Mouse (Mus musculus): ENCODE measurements around the gene Scd2. TPM values are rescaled to one million over a fixed set of nuclear protein-coding genes. Genes with fewer than 3 reads are reported as not detected.

Gene Scd2
- polyA plus RNA-seq, 1 experiment from 2014 or later: 51.1 TPM

GRCm38 (mm10) chr19:44283157-44284024 lies 10.1 kb upstream of the Scd2 start:
- no peaks in the 10 kb centered on the region for H3K36me3 ChIP-seq (ENCODE audit: inconsistent target)
- H3K27ac ChIP-seq: peak overlapping the region; percentile 88
- H3K4me3 ChIP-seq (ENCODE audit: inconsistent target): no peak overlapping the region; the same call in 1 of the 2 replicates
- WGBS (ENCODE audit: missing documents): 66% methylated on average over 15 of the region's 15 CpGs
- no peaks in the 10 kb centered on the region for H3K79me2 ChIP-seq (ENCODE audit: inconsistent target)

- no peaks in the 10 kb centered on the region for H3K36me3 ChIP-seq (ENCODE audit: inconsistent target)
- peak overlapping the region; percentile 28 for H3K4me3 ChIP-seq (ENCODE audit: inconsistent target)
- H3K79me2 ChIP-seq (ENCODE audit: inconsistent target): no peaks in the 10 kb centered on the region
- 2% methylated on average over 38 of the region's 38 CpGs for WGBS (ENCODE audit: missing documents)
- H3K27ac ChIP-seq: peak overlapping the region; percentile 94
These were observed 9.3 kb upstream of the Scd2 start for GRCm38 (mm10) chr19:44284025-44284695.

GRCm38 (mm10) chr19:44284723-44285122 lies 8.8 kb upstream of the Scd2 start:
- WGBS (ENCODE audit: missing documents): 12% methylated on average over 11 of the region's 11 CpGs
- H3K27ac ChIP-seq: peak overlapping the region; percentile 94
- peak overlapping the region; percentile 28 for H3K4me3 ChIP-seq (ENCODE audit: inconsistent target)
- H3K79me2 ChIP-seq (ENCODE audit: inconsistent target): no peaks in the 10 kb centered on the region
- no peaks in the 10 kb centered on the region for H3K36me3 ChIP-seq (ENCODE audit: inconsistent target)

- no peak overlapping the region for H3K27ac ChIP-seq
- H3K4me3 ChIP-seq (ENCODE audit: inconsistent target): no peak overlapping the region
- no peaks in the 10 kb centered on the region for H3K36me3 ChIP-seq (ENCODE audit: inconsistent target)
- 93% methylated on average over 8 of the region's 8 CpGs for WGBS (ENCODE audit: missing documents)
- no peaks in the 10 kb centered on the region for H3K79me2 ChIP-seq (ENCODE audit: inconsistent target)
These were observed 7.9 kb upstream of the Scd2 start for GRCm38 (mm10) chr19:44285554-44285953.

- no peak overlapping the region for H3K4me3 ChIP-seq (ENCODE audit: inconsistent target)
- no peak overlapping the region for H3K27ac ChIP-seq
- H3K79me2 ChIP-seq (ENCODE audit: inconsistent target): no peaks in the 10 kb centered on the region
- H3K36me3 ChIP-seq (ENCODE audit: inconsistent target): no peaks in the 10 kb centered on the region
- 83% methylated on average over 2 of the region's 2 CpGs for WGBS (ENCODE audit: missing documents)
These were observed 7.4 kb upstream of the Scd2 start for GRCm38 (mm10) chr19:44286109-44286508.

- H3K36me3 ChIP-seq (ENCODE audit: inconsistent target): no peaks in the 10 kb centered on the region
- no peak overlapping the region for H3K4me3 ChIP-seq (ENCODE audit: inconsistent target)
- H3K79me2 ChIP-seq (ENCODE audit: inconsistent target): no peaks in the 10 kb centered on the region
- H3K27ac ChIP-seq: no peak overlapping the region
- WGBS (ENCODE audit: missing documents): 94% methylated on average over 9 of the region's 11 CpGs
These were observed 5.9 kb upstream of the Scd2 start for GRCm38 (mm10) chr19:44287415-44288110.

- peaks cover 31% of the 10 kb centered on the region for H3K79me2 ChIP-seq (ENCODE audit: inconsistent target)
- H3K36me3 ChIP-seq (ENCODE audit: inconsistent target): no peaks in the 10 kb centered on the region
- H3K27ac ChIP-seq: no peak overlapping the region
- H3K4me3 ChIP-seq (ENCODE audit: inconsistent target): no peak overlapping the region
- WGBS (ENCODE audit: missing documents): 90% methylated on average over 2 of the region's 2 CpGs
These were observed 1.4 kb upstream of the Scd2 start for GRCm38 (mm10) chr19:44292083-44292482.

- no peak overlapping the region for H3K4me3 ChIP-seq (ENCODE audit: inconsistent target)
These were observed 991 bp upstream of the Scd2 start for GRCm38 (mm10) chr19:44292483-44292882.

GRCm38 (mm10) chr19:44293769-44294551 lies 486 bp downstream of the Scd2 start:
- peak overlapping the region; percentile 99 for H3K4me3 ChIP-seq (ENCODE audit: inconsistent target)
- H3K79me2 ChIP-seq (ENCODE audit: inconsistent target): peaks cover 50% of the 10 kb centered on the region
- no peaks in the 10 kb centered on the region for H3K36me3 ChIP-seq (ENCODE audit: inconsistent target)
- WGBS (ENCODE audit: missing documents): under 1% methylated on average over 31 of the region's 31 CpGs
- peak overlapping the region; percentile 97 for H3K27ac ChIP-seq

More at GRCm38 (mm10) chr19:44292483-44292882, 991 bp upstream of the Scd2 start:
- Histone ChIP-seq H3K27ac (peak overlapping the region; percentile 97), H3K36me3 (ENCODE audit: inconsistent target) (no peaks in the 10 kb centered on the region), H3K79me2 (ENCODE audit: inconsistent target) (peaks cover 35% of the 10 kb centered on the region)
- WGBS (ENCODE audit: missing documents): 87% methylated on average over 3 of the region's 3 CpGs

GRCm38 (mm10) chr19:44294588-44295041 lies 1.1 kb downstream of the Scd2 start:
- Histone ChIP-seq H3K79me2 (ENCODE audit: inconsistent target) (peaks cover 56% of the 10 kb centered on the region), H3K36me3 (ENCODE audit: inconsistent target) (no peaks in the 10 kb centered on the region; the same call in 1 of the 2 replicates), H3K4me3 (ENCODE audit: inconsistent target) (peak overlapping the region; percentile 99), H3K27ac (peak overlapping the region; percentile 97)
- WGBS (ENCODE audit: missing documents): 0% methylated on average over 13 of the region's 14 CpGs

- WGBS (ENCODE audit: missing documents): 0% methylated on average over 2 of the region's 3 CpGs
- Histone ChIP-seq H3K79me2 (ENCODE audit: inconsistent target) (peaks cover 63% of the 10 kb centered on the region), H3K27ac (peak overlapping the region; percentile 97), H3K36me3 (ENCODE audit: inconsistent target) (no peaks in the 10 kb centered on the region; the same call in 1 of the 2 replicates), H3K4me3 (ENCODE audit: inconsistent target) (peak overlapping the region; percentile 99)
These were observed 1.8 kb downstream of the Scd2 start for GRCm38 (mm10) chr19:44295251-44295650.

- Histone ChIP-seq H3K27ac (peak overlapping the region; percentile 97), H3K79me2 (ENCODE audit: inconsistent target) (peaks cover 68% of the 10 kb centered on the region), H3K36me3 (ENCODE audit: inconsistent target) (no peaks in the 10 kb centered on the region; the same call in 1 of the 2 replicates), H3K4me3 (ENCODE audit: inconsistent target) (peak overlapping the region; percentile 99)
- WGBS (ENCODE audit: missing documents): 0% methylated on average over 4 of the region's 4 CpGs
These were observed 2.3 kb downstream of the Scd2 start for GRCm38 (mm10) chr19:44295741-44296140.

GRCm38 (mm10) chr19:44296186-44296585 lies 2.7 kb downstream of the Scd2 start:
- H3K4me3 ChIP-seq (ENCODE audit: inconsistent target): peak overlapping the region; percentile 99
- WGBS (ENCODE audit: missing documents): 53% methylated on average over 7 of the region's 7 CpGs
- peaks cover 72% of the 10 kb centered on the region for H3K79me2 ChIP-seq (ENCODE audit: inconsistent target)

More at GRCm38 (mm10) chr19:44296186-44296585, 2.7 kb downstream of the Scd2 start:
- H3K27ac ChIP-seq: peak overlapping the region; percentile 97
- H3K36me3 ChIP-seq (ENCODE audit: inconsistent target): peaks cover 3% of the 10 kb centered on the region; the same call in 1 of the 2 replicates

Measured in macrophage (primary cell).